19 mouse cellular contexts compared by ENCODE assay signal in genomic region chr13:108207447-108207846, GRCm38 (mm10). TPM values are rescaled to one million over a fixed set of nuclear protein-coding genes. Genes with fewer than 3 reads are reported as not detected.
DNase-seq lines count a peak whose midpoint lies in the region; ATAC-seq and TF ChIP-seq lines count a peak whose summit lies in the region.
"Had no signal": no experiment of that assay in that cellular context is flagged by ENCODE, and none has a peak within 500 bp of the region (broad histone marks: within the 10 kb centered on the region; RNA-seq: fewer than 3 reads in every experiment).

No protein-coding gene starts in this region.

- no peaks in the 10 kb centered on the region for H3K79me2 ChIP-seq in CH12.LX (replicated peaks; ENCODE audit: control insufficient read depth, extremely low read depth, insufficient read depth, poor library complexity, severe bottlenecking)

- no peak overlapping the region for H3K4me2 ChIP-seq in CH12.LX (ENCODE audit: insufficient read depth, low read depth, poor library complexity, severe bottlenecking)
- no peak overlapping the region for H3K4me2 ChIP-seq in midbrain, embryonic 13.5 days (replicated peaks)

- H3K9ac ChIP-seq in CH12.LX (ENCODE audit: insufficient read depth, low read depth) = no peak overlapping the region
- H3K9ac ChIP-seq in midbrain, embryonic 13.5 days (replicated peaks) = no peak overlapping the region

- no peak overlapping the region for H3K4me3 ChIP-seq in CH12.LX (replicated peaks in 1 of 3; ENCODE audit: low read depth in 2 of 3, low read length in 2 of 3, poor library complexity in 1 of 3)
- H3K4me3 ChIP-seq in midbrain, embryonic 13.5 days (replicated peaks) = no peak overlapping the region

- in situ Hi-C loops in CH12.LX (cut with MboI; ENCODE audit: low pct_ligation_motif_present, low pct_unique_long_range_greater_than_20kb, low sequenced_read_pairs) = no loop called here

- no peak for DNase-seq in CH12.LX (ENCODE audit: extremely low read depth)
- DNase-seq: adrenal gland, adult 2 months; adrenal gland, adult 8-10 months; adrenal gland, postnatal 10 days; adrenal gland, postnatal 14 days; adrenal gland, postnatal 25 days; adrenal gland, postnatal 36 days; B cell, adult 2 months; cerebellum, adult 11 months; cerebellum, adult 11-12 months; cerebellum, adult 18-20 months; cerebellum, adult 2 months; cerebellum, adult 8-10 months had no signal

- TF ChIP-seq POLR2A in CH12.LX (IDR thresholded peaks at IDR 0.05; ENCODE audit: low read depth, low read length) = no peak

- no peak for ATAC-seq in midbrain, embryonic 13.5 days
- ATAC-seq: activated CD4-positive, CD25-positive, alpha-beta regulatory T cell, adult 4 months; CD4-positive, CD25-positive, alpha-beta regulatory T cell, adult 4 months; Patski had no signal

- TF ChIP-seq EP300 in CH12.LX (IDR thresholded peaks at IDR 0.05; ENCODE audit: low read length) = peak; percentile 42

- dilution Hi-C loops in CH12.LX (cut with MboI; ENCODE audit: extremely low pct_ligation_motif_present, extremely low pct_unique_long_range_greater_than_20kb, low sequenced_read_pairs) = no loop called here

- peaks cover 9 to 57% of the 10 kb centered on the region in 2 experiments for H3K4me1 ChIP-seq in CH12.LX (ENCODE audit: control insufficient read depth in 1 of 2, insufficient read depth in 2 of 2)
- no peaks in the 10 kb centered on the region for H3K4me1 ChIP-seq in midbrain, embryonic 13.5 days (replicated peaks)

- H3K36me3 ChIP-seq in CH12.LX (replicated peaks in 1 of 2; ENCODE audit: control insufficient read depth in 1 of 2, insufficient read depth in 1 of 2, low read length in 1 of 2) = no peaks in the 10 kb centered on the region
- no peaks in the 10 kb centered on the region for H3K36me3 ChIP-seq in midbrain, embryonic 13.5 days
- H3K36me3 ChIP-seq: G1E had no signal

- no peak overlapping the region for H3K27ac ChIP-seq in CH12.LX (ENCODE audit: insufficient read depth, low read depth)
- no peak overlapping the region for H3K27ac ChIP-seq in midbrain, embryonic 13.5 days

- no peaks in the 10 kb centered on the region for H3K9me3 ChIP-seq in CH12.LX (replicated peaks; ENCODE audit: low read length)
- no peaks in the 10 kb centered on the region for H3K9me3 ChIP-seq in midbrain, embryonic 13.5 days
- H3K9me3 ChIP-seq: G1E had no signal

- H3K27me3 ChIP-seq in CH12.LX (replicated peaks) = no peaks in the 10 kb centered on the region
- H3K27me3 ChIP-seq in midbrain, embryonic 13.5 days = peaks cover 11% of the 10 kb centered on the region; the same call in 1 of the 2 replicates
- H3K27me3 ChIP-seq: Patski had no signal

- TF ChIP-seq RAD21 in CH12.LX (IDR thresholded peaks at IDR 0.05; ENCODE audit: low read depth, low read length) = no peak

- no peak for TF ChIP-seq CTCF in CH12.LX (conservative IDR thresholded peaks at IDR 0.05 in 1 of 2, IDR thresholded peaks at IDR 0.05 in 1 of 2; ENCODE audit: low read depth in 2 of 2, low read length in 2 of 2)

- WGBS in midbrain, embryonic 13.5 days = 86% methylated on average over 2 of the region's 2 CpGs

TF ChIP-seq in CH12.LX, 34 proteins besides CTCF, POLR2A, EP300 and RAD21:
- TF ChIP-seq ZMIZ1 (IDR thresholded peaks at IDR 0.05; ENCODE audit: low read depth, low read length) (no peak), ETS1 (conservative IDR thresholded peaks at IDR 0.05; ENCODE audit: low read depth, low read length) (0 out of 2 replicates have a peak, but pooled peaks have one; percentile 28), MEF2A (IDR thresholded peaks at IDR 0.05; ENCODE audit: borderline replicate concordance, low read depth, low read length) (no peak), CHD1 (IDR thresholded peaks at IDR 0.05; ENCODE audit: low read depth, low read length) (no peak), E2F4 (IDR thresholded peaks at IDR 0.05; ENCODE audit: insufficient replicate concordance, low read depth, low read length) (no peak), CHD2 (IDR thresholded peaks at IDR 0.05; ENCODE audit: low read length) (no peak), JUND (conservative IDR thresholded peaks at IDR 0.05; ENCODE audit: low read depth, low read length) (no peak), PAX5 (IDR thresholded peaks at IDR 0.05; ENCODE audit: low read length) (no peak), ZNF384 (IDR thresholded peaks at IDR 0.05; ENCODE audit: low read depth, low read length) (no peak), NRF1 (IDR thresholded peaks at IDR 0.05; ENCODE audit: low read depth, low read length) (no peak), MXI1 (IDR thresholded peaks at IDR 0.05; ENCODE audit: low read depth, low read length) (0 out of 2 replicates have a peak, but pooled peaks have one; percentile 31), BHLHE40 (IDR thresholded peaks at IDR 0.05; ENCODE audit: low read depth, low read length) (peak; percentile 84), ZC3H11A (IDR thresholded peaks at IDR 0.05; ENCODE audit: low read depth, low read length) (no peak), IRF4 (IDR thresholded peaks at IDR 0.05; ENCODE audit: low read depth, low read length) (peak; percentile 43; the same call in 1 of the 2 replicates), NELFE (IDR thresholded peaks at IDR 0.05; ENCODE audit: low read depth, low read length) (no peak), RCOR1 (conservative IDR thresholded peaks at IDR 0.05; ENCODE audit: low read depth, low read length) (no peak), KAT2A (IDR thresholded peaks at IDR 0.05; ENCODE audit: insufficient replicate concordance, low read length) (no peak), JUN (IDR thresholded peaks at IDR 0.05; ENCODE audit: insufficient read depth, low read depth, low read length) (no peak), TBP (conservative IDR thresholded peaks at IDR 0.05; ENCODE audit: low read depth, low read length) (no peak), USF1 (IDR thresholded peaks at IDR 0.05; ENCODE audit: low read depth, low read length) (peak; percentile 62), SIN3A (IDR thresholded peaks at IDR 0.05; ENCODE audit: low read length) (0 out of 2 replicates have a peak, but pooled peaks have one; percentile 23), UBTF (IDR thresholded peaks at IDR 0.05; ENCODE audit: low read depth, low read length) (no peak), MAZ (IDR thresholded peaks at IDR 0.05; ENCODE audit: low read depth, low read length) (no peak), ZKSCAN1 (IDR thresholded peaks at IDR 0.05; ENCODE audit: borderline replicate concordance, low read depth, low read length) (no peak), HCFC1 (IDR thresholded peaks at IDR 0.05; ENCODE audit: low read depth, low read length) (peak; percentile 13; the same call in 1 of the 2 replicates), MAFK (IDR thresholded peaks at IDR 0.05; ENCODE audit: insufficient replicate concordance, low read length) (no peak), MYC (IDR thresholded peaks at IDR 0.05; ENCODE audit: low read depth, low read length) (peak; percentile 56; the same call in 1 of the 2 replicates), MAX (IDR thresholded peaks at IDR 0.05; ENCODE audit: low read length) (peak; percentile 66)

RNA-seq across cellular contexts. Expression of gene Elovl7, which starts 6.8 kb away (rescaled TPM):
- total RNA-seq in CH12.LX (2012; rRNA removed) = 4.4 and 5.3 TPM in 2 replicates
- 8.3 and 8.6 TPM in 2 replicates for total RNA-seq in CH12.LX (2014; rRNA removed)
- polyA plus RNA-seq in CH12.LX (2012; ENCODE audit: insufficient read length, low read depth) = 11.6 and 11.9 TPM in 2 replicates
- 0.74 and 0.99 TPM in 2 replicates for polyA plus RNA-seq in midbrain, embryonic 13.5 days (2015; fragmentation: Nextera tagmentation; extraction: Ambion mirVana)
- total RNA-seq: MEL had no signal
- polyA plus RNA-seq: G1E had no signal

RNA-seq across cellular contexts. Expression of gene Ercc8, which starts 48.9 kb away (rescaled TPM):
- total RNA-seq in CH12.LX (2012; rRNA removed) = 20.0 and 27.1 TPM in 2 replicates
- 29.4 and 32.2 TPM in 2 replicates for total RNA-seq in CH12.LX (2014; rRNA removed)
- 20.7 and 23.0 TPM in 2 replicates for polyA plus RNA-seq in CH12.LX (2012; ENCODE audit: insufficient read length, low read depth)
- 29.1 and 30.0 TPM in 2 replicates for polyA plus RNA-seq in midbrain, embryonic 13.5 days (2015; fragmentation: Nextera tagmentation; extraction: Ambion mirVana)

RNA-seq across cellular contexts. Expression of gene Ndufaf2, which starts 49.0 kb away (rescaled TPM):
- total RNA-seq in CH12.LX (2012; rRNA removed) = 51.2 and 65.9 TPM in 2 replicates
- 37.1 and 55.3 TPM in 2 replicates for total RNA-seq in CH12.LX (2014; rRNA removed)
- 117 and 161 TPM in 2 replicates for polyA plus RNA-seq in CH12.LX (2012; ENCODE audit: insufficient read length, low read depth)
- polyA plus RNA-seq in midbrain, embryonic 13.5 days (2015; fragmentation: Nextera tagmentation; extraction: Ambion mirVana) = 75.4 and 81.5 TPM in 2 replicates
